Comparison of ENCODE assay signal across 15 mouse cellular contexts in the genomic region with DNA sequence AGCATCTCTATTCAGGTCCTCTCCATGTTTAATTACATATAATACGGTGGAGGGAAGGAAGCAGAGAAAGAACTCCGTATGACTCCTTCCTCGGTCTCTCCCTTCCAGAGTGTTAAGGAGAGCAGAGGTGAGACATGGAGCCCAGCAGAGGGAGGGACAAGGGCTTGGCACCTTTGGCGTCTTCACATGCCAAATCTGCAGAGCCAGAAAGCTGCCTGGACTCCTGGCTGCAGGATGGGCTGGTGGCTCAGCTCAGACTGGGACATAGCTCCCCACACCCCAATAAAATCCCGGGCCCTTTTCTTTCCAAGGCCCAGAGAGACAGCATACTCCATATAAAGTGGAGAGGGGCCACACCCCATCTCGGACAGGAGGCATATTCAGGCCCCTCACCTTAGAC.
A peak's percentile ranks its signal among the peaks of the same experiment; 100 is the strongest.
DNase-seq lines count a peak whose midpoint lies in the region.
"Had no signal": no experiment of that assay in that cellular context is flagged by ENCODE, and none has a peak within 500 bp of the region (broad histone marks: within the 10 kb centered on the region; RNA-seq: fewer than 3 reads in every experiment).

No protein-coding gene starts in this region.

- peak; percentile 22 for DNase-seq in adrenal gland, postnatal 14 days
- no peak for DNase-seq in adrenal gland, adult 8-10 months
- DNase-seq in cerebellum, postnatal 14 days: peak; percentile 48 to 55
- DNase-seq in cerebellum, adult 11 months: no peak
- peak; percentile 78 for DNase-seq in heart, adult 11 months
- no peak for DNase-seq in heart, postnatal 14 days
- DNase-seq in adipocyte (ENCODE audit: low spot score): peak; percentile 10
- DNase-seq: adrenal gland, adult 2 months; adrenal gland, postnatal 25 days; B cell, adult 2 months; cerebellum, adult 11-12 months; cerebellum, adult 2 months; cerebellum, adult 9-11 months; cerebellum, postnatal 36 days; embryo, embryonic 11 days had no signal

- intact Hi-C loops in heart, postnatal 14 days (cut with DNase I): no loop called here

Comparison
In these comparisons a context has a peak if more than half of its experiments do, and no peak if none do; other contexts are left out.
1. DNase-seq: peak in adrenal gland, postnatal 14 days (single experiment), cerebellum, postnatal 14 days (2 of 2), heart, adult 11 months (single experiment) and adipocyte (single experiment); none in adrenal gland, adult 8-10 months (single experiment), cerebellum, adult 11 months (single experiment) and heart, postnatal 14 days (0 of 2).